Mouse (Mus musculus): ENCODE data around the gene Klra3. TPM values are rescaled to one million over a fixed set of nuclear protein-coding genes. Genes with fewer than 3 reads are reported as not detected.
"Not testable (repeated sequence)": the region's sequence is repeated elsewhere in the genome, so short reads cannot be mapped to it uniquely, and the experiment has no call there.

Gene Klra3
- not detected in 2 replicates for polyA plus RNA-seq (2012; rRNA removed)

DNA sequence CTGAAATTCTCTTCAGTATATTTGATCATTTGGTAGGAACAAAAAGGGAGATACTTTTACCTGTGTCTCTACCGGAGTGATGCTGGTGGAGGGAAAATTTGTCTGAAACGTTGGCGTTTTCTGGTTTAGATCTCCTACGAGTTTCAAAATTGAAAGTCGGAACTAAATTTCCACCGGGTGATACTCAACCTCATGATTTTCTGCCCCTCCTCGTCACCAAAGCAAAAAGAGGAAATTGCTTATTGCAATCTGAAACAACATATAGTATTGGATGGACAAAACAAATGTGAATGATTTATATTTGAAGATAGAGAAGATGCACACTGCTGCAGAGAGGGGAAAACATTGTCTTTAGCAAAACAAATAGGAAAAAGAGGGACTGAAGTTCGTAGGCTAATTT is at the start of gene Klra3:
Klra3 (minus strand) TSS at position 164 of the 400 bp plus-strand sequence.
- TF ChIP-seq CTCF (IDR thresholded peaks at IDR 0.05; ENCODE audit: extremely low read depth, insufficient read depth, low read length) (no peak), POLR2A (IDR thresholded peaks at IDR 0.05; ENCODE audit: extremely low read depth, insufficient read depth, low read length) (no peak)

DNA sequence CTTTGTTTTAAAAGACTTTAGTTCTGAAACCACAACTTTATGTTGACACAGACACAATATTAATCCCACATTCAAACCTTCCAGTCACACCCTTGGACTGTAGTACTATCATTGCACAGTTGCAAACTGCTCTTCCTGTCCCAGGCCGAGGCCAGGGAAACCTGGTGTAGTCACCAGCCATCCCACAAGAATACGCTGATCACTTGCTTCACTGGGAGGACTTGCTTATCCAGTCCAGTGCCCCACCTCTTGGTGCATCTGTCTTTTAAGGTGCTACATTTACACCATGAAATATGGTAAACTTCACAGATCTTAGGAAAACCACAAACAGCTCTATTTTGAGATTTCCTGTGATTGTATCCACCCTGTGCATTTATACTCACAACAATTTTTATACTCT is 49.4 kb upstream of the Klra3 start, which contains the start of gene Klra1:
Klra1 (minus strand) TSS at position 125 of the 400 bp plus-strand sequence.
- no peaks in the 10 kb centered on the region for H3K4me1 ChIP-seq (ENCODE audit: control insufficient read depth, insufficient read depth, low read length)
- TF ChIP-seq CTCF (IDR thresholded peaks at IDR 0.05; ENCODE audit: extremely low read depth, insufficient read depth, low read length) (no peak), POLR2A (IDR thresholded peaks at IDR 0.05; ENCODE audit: extremely low read depth, insufficient read depth, low read length) (no peak)
- H3K27ac ChIP-seq (ENCODE audit: insufficient read depth, low read length) = no peak within 1 kb of the TSS
- H3K4me3 ChIP-seq (ENCODE audit: insufficient read depth, low read length) = no peak within 1 kb of the TSS

More for the DNA sequence above, at the start of gene Klra3:
- H3K4me1 ChIP-seq (ENCODE audit: control insufficient read depth, insufficient read depth, low read length) = no peaks in the 10 kb centered on the region
- no peak within 1 kb of the TSS for H3K4me3 ChIP-seq (ENCODE audit: insufficient read depth, low read length)
- H3K27ac ChIP-seq (ENCODE audit: insufficient read depth, low read length) = no peak within 1 kb of the TSS

- H3K27ac ChIP-seq (ENCODE audit: insufficient read depth, low read length) = no peak overlapping the region
- TF ChIP-seq POLR2A (IDR thresholded peaks at IDR 0.05; ENCODE audit: extremely low read depth, insufficient read depth, low read length) (no peak), CTCF (IDR thresholded peaks at IDR 0.05; ENCODE audit: extremely low read depth, insufficient read depth, low read length) (no peak)
- H3K4me1 ChIP-seq (ENCODE audit: control insufficient read depth, insufficient read depth, low read length) = no peaks in the 10 kb centered on the region
These were observed 48.4 kb upstream of the Klra3 start for GRCm38 (mm10) chr6:130385803-130386202.

GRCm38 (mm10) chr6:130382375-130382774 is 45.0 kb upstream of the Klra3 start:
- Histone ChIP-seq H3K4me3 (ENCODE audit: insufficient read depth, low read length) (no peak overlapping the region), H3K4me1 (ENCODE audit: control insufficient read depth, insufficient read depth, low read length) (no peaks in the 10 kb centered on the region), H3K27ac (ENCODE audit: insufficient read depth, low read length) (no peak overlapping the region)
- TF ChIP-seq CTCF (IDR thresholded peaks at IDR 0.05; ENCODE audit: extremely low read depth, insufficient read depth, low read length) (no peak), POLR2A (IDR thresholded peaks at IDR 0.05; ENCODE audit: extremely low read depth, insufficient read depth, low read length) (no peak)

More at GRCm38 (mm10) chr6:130385803-130386202, 48.4 kb upstream of the Klra3 start:
- no peak overlapping the region for H3K4me3 ChIP-seq (ENCODE audit: insufficient read depth, low read length)

GRCm38 (mm10) chr6:130345381-130345780 is 8.0 kb upstream of the Klra3 start:
- not testable (repeated sequence) for H3K27ac ChIP-seq (ENCODE audit: insufficient read depth, low read length); H3K4me1 ChIP-seq (ENCODE audit: control insufficient read depth, insufficient read depth, low read length); H3K4me3 ChIP-seq (ENCODE audit: insufficient read depth, low read length)

- H3K4me1 ChIP-seq (ENCODE audit: control insufficient read depth, insufficient read depth, low read length); H3K27ac ChIP-seq (ENCODE audit: insufficient read depth, low read length); H3K4me3 ChIP-seq (ENCODE audit: insufficient read depth, low read length): not testable (repeated sequence)
These were observed 4.6 kb upstream of the Klra3 start for GRCm38 (mm10) chr6:130341973-130342372.

GRCm38 (mm10) chr6:130287984-130288649 is 49.3 kb downstream of the Klra3 start:
- no peak overlapping the region for H3K4me3 ChIP-seq (ENCODE audit: insufficient read depth, low read length)
- TF ChIP-seq POLR2A (IDR thresholded peaks at IDR 0.05; ENCODE audit: extremely low read depth, insufficient read depth, low read length) (no peak), CTCF (IDR thresholded peaks at IDR 0.05; ENCODE audit: extremely low read depth, insufficient read depth, low read length) (no peak)

GRCm38 (mm10) chr6:130281828-130282227 is 55.5 kb downstream of the Klra3 start, which contains the start of gene Klra10:
Klra10 (minus strand) TSS chr6:130281928.
- H3K4me1 ChIP-seq (ENCODE audit: control insufficient read depth, insufficient read depth, low read length); H3K4me3 ChIP-seq (ENCODE audit: insufficient read depth, low read length); H3K27ac ChIP-seq (ENCODE audit: insufficient read depth, low read length): not testable (repeated sequence)

More at GRCm38 (mm10) chr6:130287984-130288649, 49.3 kb downstream of the Klra3 start:
- H3K27ac ChIP-seq (ENCODE audit: insufficient read depth, low read length) = no peak overlapping the region
- H3K4me1 ChIP-seq (ENCODE audit: control insufficient read depth, insufficient read depth, low read length) = no peaks in the 10 kb centered on the region

Other genes starting within 250 kb of the Klra3 start
- gene Klra8, start 207.7 kb downstream of the Klra3 start, polyA plus RNA-seq (2012; rRNA removed) = 0.11 TPM in 1 of 2 replicates, not detected in the other
- 0.17 TPM in 1 of 2 replicates, not detected in the other for gene Klra9, start 144.5 kb downstream of the Klra3 start, polyA plus RNA-seq (2012; rRNA removed)
- not detected in 2 replicates for gene Klra7, start 104.3 kb downstream of the Klra3 start, polyA plus RNA-seq (2012; rRNA removed)
- gene Klra10, start 55.6 kb downstream of the Klra3 start, polyA plus RNA-seq (2012; rRNA removed) = 0.13 TPM in 1 of 2 replicates, not detected in the other
- gene Klra1, start 49.3 kb upstream of the Klra3 start, polyA plus RNA-seq (2012; rRNA removed) = not detected in 2 replicates